Mouse (Mus musculus): ENCODE data around the gene Ptpa. TPM values are rescaled to one million over a fixed set of nuclear protein-coding genes. Genes with fewer than 3 reads are reported as not detected.

Ptpa gene
- total and polyA plus RNA-seq, 2 experiments from 2014 or later, result 138 to 147 TPM

DNA sequence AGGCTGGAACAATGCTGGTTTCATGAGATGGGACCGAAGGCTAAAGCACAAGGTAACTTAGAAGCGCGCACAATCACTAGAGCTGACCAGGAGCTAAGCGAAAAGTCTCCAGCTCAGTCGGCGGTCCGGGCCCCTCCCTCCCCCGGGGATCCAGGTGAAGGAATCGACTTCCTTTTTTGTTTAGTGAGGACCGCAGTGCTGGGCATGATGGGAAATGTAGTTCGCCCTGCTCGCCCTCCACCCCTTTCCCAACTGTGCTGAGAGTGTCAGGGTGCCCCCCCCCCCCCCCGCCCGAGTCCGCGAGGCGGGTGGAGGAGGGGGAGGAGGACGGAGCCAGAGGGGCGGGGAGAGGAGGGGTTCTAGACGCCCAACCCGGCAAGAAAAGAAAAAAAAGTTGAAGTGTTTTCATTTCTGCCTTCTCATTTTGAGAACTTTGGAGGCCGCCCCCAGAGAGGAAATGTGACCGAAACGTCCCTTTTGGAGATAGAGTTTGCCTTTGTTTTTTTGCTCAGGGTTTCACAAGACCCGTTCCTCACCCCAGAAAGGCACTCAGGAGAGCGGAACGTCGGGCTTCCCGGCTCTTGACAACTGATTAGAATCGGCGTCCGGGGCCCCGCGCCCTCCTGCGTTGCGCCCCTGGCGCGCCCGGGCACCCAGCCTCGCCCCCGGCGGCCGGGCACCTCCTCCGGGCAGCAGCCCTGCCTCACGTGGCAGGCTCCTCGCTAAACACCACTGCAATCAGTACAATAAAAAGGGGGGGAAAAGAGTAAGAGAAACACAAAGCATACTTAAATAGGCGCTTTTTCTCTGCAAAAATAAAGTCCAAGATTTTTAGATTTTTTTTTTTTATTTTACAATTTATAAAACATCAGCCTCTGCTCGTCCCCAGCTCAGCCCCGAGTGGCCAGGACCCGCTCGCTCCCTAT, 56.2 kb downstream of the Ptpa start:
- WGBS, result under 1% methylated on average over 42 of the region's 51 CpGs
- Histone ChIP-seq H3K27me3 (ENCODE audit: insufficient read depth, low read length) (no peaks in the 10 kb centered on the region), H3K4me2 (ENCODE audit: low read depth, low read length, poor library complexity, severe bottlenecking) (peak overlapping the region; percentile 98), H3K27ac (ENCODE audit: low read depth, low read length) (peak overlapping the region; percentile 87), H3K4me3 (ENCODE audit: low read depth, low read length) (peak overlapping the region; percentile 87), H3K4me1 (ENCODE audit: insufficient read depth, low read length) (peaks cover 21% of the 10 kb centered on the region; the same call in 1 of the 2 replicates), H3K36me3 (ENCODE audit: insufficient read depth, low read length) (no peaks in the 10 kb centered on the region), H3K9me3 (ENCODE audit: low read length) (no peaks in the 10 kb centered on the region), H3K9ac (replicated peaks; ENCODE audit: low read length, poor library complexity, severe bottlenecking) (peak overlapping the region; percentile 82)
- DNase-seq (ENCODE audit: low spot score) (peak; percentile 77), ATAC-seq (ENCODE audit: low FRiP score) (no peak)
- no peak for TF ChIP-seq CTCF (IDR thresholded peaks at IDR 0.05)

DNA sequence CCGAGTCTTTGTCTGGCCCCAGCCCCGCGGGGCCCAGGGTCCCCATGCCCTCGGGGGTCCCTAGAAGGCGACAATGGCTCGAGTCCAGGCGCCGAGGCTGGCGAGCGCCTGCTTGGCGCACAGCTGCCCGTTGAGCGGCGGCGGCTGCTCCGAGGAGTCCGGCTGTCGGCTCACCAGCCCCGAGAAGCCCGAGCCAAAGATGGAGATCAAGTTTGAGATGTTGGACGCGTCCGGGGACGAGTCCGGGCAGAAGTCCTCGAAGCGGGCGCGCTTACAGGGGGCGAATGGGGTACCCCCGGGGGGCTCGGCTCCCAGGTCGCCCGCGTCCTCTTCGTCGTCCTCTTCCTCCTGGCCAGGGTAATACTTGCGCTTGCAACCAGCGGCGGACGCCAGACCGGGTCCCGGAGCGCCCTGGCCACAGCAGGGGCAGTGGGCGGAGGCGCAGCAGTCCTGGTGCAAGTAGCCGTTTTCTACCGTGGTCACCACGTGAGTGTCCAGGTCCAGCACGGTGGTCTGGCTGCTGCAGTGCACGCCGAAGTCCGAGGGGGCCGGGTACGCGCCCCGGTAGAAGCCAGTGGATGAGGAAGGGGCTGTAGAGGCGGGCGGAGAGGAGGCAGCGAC, 57.0 kb downstream of the Ptpa start:
- no peaks in the 10 kb centered on the region for H3K9me3 ChIP-seq (ENCODE audit: low read length)
- ATAC-seq (ENCODE audit: low FRiP score), result no peak
- peak overlapping the region; percentile 87 for H3K4me3 ChIP-seq (ENCODE audit: low read depth, low read length)
- TF ChIP-seq CTCF (IDR thresholded peaks at IDR 0.05), result no peak
- under 1% methylated on average over 58 of the region's 60 CpGs for WGBS
- DNase-seq (ENCODE audit: low spot score), result peak; percentile 35
- peaks cover 18% of the 10 kb centered on the region; the same call in 1 of the 2 replicates for H3K4me1 ChIP-seq (ENCODE audit: insufficient read depth, low read length)
- peak overlapping the region; percentile 87 for H3K27ac ChIP-seq (ENCODE audit: low read depth, low read length)
- H3K27me3 ChIP-seq (ENCODE audit: insufficient read depth, low read length), result no peaks in the 10 kb centered on the region
- no peaks in the 10 kb centered on the region for H3K36me3 ChIP-seq (ENCODE audit: insufficient read depth, low read length)
- H3K9ac ChIP-seq (replicated peaks; ENCODE audit: low read length, poor library complexity, severe bottlenecking), result peak overlapping the region; percentile 82
- H3K4me2 ChIP-seq (ENCODE audit: low read depth, low read length, poor library complexity, severe bottlenecking), result peak overlapping the region; percentile 98

DNA sequence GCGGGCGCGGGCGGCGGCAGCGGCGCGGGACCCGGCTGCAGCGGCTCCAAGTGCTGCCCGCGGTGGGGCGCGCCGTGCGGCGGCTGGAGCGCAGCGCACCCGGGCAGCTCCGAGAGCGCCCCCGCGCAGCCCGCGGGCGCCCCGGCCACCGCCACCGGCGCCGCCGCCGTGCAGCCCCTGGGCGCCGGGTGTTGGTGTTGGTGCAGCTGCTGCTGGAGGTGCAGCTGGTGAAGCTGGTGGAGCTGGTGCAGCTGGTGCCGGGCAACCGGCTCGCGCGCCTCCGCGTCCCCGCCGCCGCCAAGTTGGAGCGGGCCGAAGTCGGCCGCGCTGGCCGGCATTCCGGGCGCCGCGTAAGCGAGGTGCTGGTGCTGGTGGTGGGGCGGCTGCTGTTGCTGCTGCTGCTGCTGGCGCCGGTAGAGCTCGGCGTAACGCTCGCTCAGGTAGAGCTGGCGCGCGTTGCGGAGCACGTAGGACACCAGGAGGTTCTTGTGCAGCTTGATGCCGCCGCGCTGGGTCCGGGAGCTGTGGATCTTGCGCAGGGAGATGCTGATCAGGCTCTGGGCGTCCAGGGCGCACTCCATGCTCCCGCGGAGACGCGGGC, 57.7 kb downstream of the Ptpa start:
- no peaks in the 10 kb centered on the region for H3K36me3 ChIP-seq (ENCODE audit: insufficient read depth, low read length)
- DNase-seq (ENCODE audit: low spot score), result peak; percentile 56

DNA sequence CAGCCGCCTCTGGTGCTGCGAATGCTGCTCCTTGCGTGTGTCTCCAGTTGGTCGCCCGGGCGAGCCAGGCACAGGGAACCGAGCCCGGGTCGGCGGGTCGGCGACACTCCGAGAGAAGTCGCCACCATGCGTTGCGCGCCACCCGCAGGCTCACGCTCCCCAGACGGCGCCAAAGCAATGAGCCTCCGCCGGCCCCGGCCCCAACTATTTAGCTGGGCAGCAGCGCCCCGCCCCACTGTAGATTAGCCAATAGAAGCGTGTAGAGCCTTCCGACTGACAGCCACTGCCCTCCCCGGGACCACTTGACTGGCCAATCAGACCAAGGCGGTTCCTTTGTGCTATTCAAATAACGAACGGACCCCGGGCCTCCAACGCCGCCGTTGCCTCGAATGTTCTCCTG, 58.2 kb downstream of the Ptpa start, which contains the start of gene Ier5l:
Ier5l (minus strand) TSS at position 181 of the 400 bp plus-strand sequence.
- Histone ChIP-seq H3K36me3 (ENCODE audit: insufficient read depth, low read length) (no peaks in the 10 kb centered on the region), H3K4me1 (ENCODE audit: insufficient read depth, low read length) (peaks cover 11% of the 10 kb centered on the region; the same call in 1 of the 2 replicates), H3K9ac (replicated peaks; ENCODE audit: low read length, poor library complexity, severe bottlenecking) (peak within 1 kb of the TSS; percentile 82), H3K9me3 (ENCODE audit: low read length) (no peaks in the 10 kb centered on the region), H3K27me3 (ENCODE audit: insufficient read depth, low read length) (no peaks in the 10 kb centered on the region), H3K4me3 (ENCODE audit: low read depth, low read length) (peak within 1 kb of the TSS; percentile 87), H3K27ac (ENCODE audit: low read depth, low read length) (peak within 1 kb of the TSS; percentile 87), H3K4me2 (ENCODE audit: low read depth, low read length, poor library complexity, severe bottlenecking) (peak within 1 kb of the TSS; percentile 98)
- ATAC-seq (ENCODE audit: low FRiP score) (peak; percentile 89), DNase-seq (ENCODE audit: low spot score) (peak; percentile 98)
- no peak; the same call in 1 of the 2 replicates for TF ChIP-seq CTCF (IDR thresholded peaks at IDR 0.05)
- WGBS, result under 1% methylated on average over 37 of the region's 37 CpGs

More for the DNA sequence above, 57.7 kb downstream of the Ptpa start:
- H3K9ac ChIP-seq (replicated peaks; ENCODE audit: low read length, poor library complexity, severe bottlenecking), result peak overlapping the region; percentile 82
- under 1% methylated on average over 51 of the region's 80 CpGs for WGBS
- H3K4me1 ChIP-seq (ENCODE audit: insufficient read depth, low read length), result peaks cover 16% of the 10 kb centered on the region; the same call in 1 of the 2 replicates
- no peaks in the 10 kb centered on the region for H3K27me3 ChIP-seq (ENCODE audit: insufficient read depth, low read length)
- H3K4me2 ChIP-seq (ENCODE audit: low read depth, low read length, poor library complexity, severe bottlenecking), result peak overlapping the region; percentile 98
- H3K4me3 ChIP-seq (ENCODE audit: low read depth, low read length), result peak overlapping the region; percentile 87
- TF ChIP-seq CTCF (IDR thresholded peaks at IDR 0.05), result no peak
- peak overlapping the region; percentile 87 for H3K27ac ChIP-seq (ENCODE audit: low read depth, low read length)
- no peaks in the 10 kb centered on the region for H3K9me3 ChIP-seq (ENCODE audit: low read length)
- peak; percentile 66 for ATAC-seq (ENCODE audit: low FRiP score)

DNA sequence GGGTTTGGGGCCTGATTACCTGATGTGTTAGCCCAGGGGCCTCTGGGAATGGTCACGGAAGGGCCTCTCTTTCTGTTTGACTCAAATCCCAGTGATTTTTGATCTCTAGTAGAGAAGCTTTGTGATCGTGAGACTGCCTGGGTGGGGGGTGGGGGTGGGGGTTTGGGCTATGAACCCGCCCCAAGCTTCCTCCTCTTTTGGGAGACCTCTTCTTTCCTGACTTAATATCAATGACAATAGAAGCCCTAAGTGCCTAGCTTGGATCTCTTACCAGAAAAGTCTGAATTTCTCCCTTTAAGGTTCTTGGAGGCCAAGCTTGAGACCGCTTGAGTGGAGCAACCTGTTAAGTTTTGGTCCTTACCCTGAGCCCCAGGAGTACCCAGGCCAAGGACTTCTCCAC, 58.9 kb downstream of the Ptpa start:
- Histone ChIP-seq H3K36me3 (ENCODE audit: insufficient read depth, low read length) (no peaks in the 10 kb centered on the region), H3K9ac (replicated peaks; ENCODE audit: low read length, poor library complexity, severe bottlenecking) (no peak overlapping the region)
- 26% methylated on average over 4 of the region's 4 CpGs for WGBS

More for the DNA sequence above, 58.9 kb downstream of the Ptpa start:
- H3K4me2 ChIP-seq (ENCODE audit: low read depth, low read length, poor library complexity, severe bottlenecking), result peak overlapping the region; percentile 98
- H3K27ac ChIP-seq (ENCODE audit: low read depth, low read length), result no peak overlapping the region
- H3K9me3 ChIP-seq (ENCODE audit: low read length), result no peaks in the 10 kb centered on the region
- ATAC-seq (ENCODE audit: low FRiP score), result no peak
- H3K27me3 ChIP-seq (ENCODE audit: insufficient read depth, low read length), result no peaks in the 10 kb centered on the region
- DNase-seq (ENCODE audit: low spot score), result no peak
- peak overlapping the region; percentile 87 for H3K4me3 ChIP-seq (ENCODE audit: low read depth, low read length)
- peaks cover 8% of the 10 kb centered on the region; the same call in 1 of the 2 replicates for H3K4me1 ChIP-seq (ENCODE audit: insufficient read depth, low read length)
- TF ChIP-seq CTCF (IDR thresholded peaks at IDR 0.05), result no peak
